Mouse (Mus musculus) ovary, adult 18-20 months (tissue): ENCODE measurements around the gene Men1.
"Not testable (repeated sequence)": the region's sequence is repeated elsewhere in the genome, so short reads cannot be mapped to it uniquely, and the experiment has no call there.

ENCODE experiments used
- DNase-seq: peaks from one replicate; pipeline ENCODE4 v3.0.0; 2022; ENCODE audit warnings: low spot score, mixed read lengths

Men1 gene

GRCm38 (mm10) chr19:6304787-6305516, 29.8 kb upstream of the Men1 start:
- DNase-seq = peak; percentile 75

GRCm38 (mm10) chr19:6305517-6306115, 29.2 kb upstream of the Men1 start:
- no peak for DNase-seq

GRCm38 (mm10) chr19:6306137-6306551, 28.6 kb upstream of the Men1 start, which contains the start of gene Cdc42bpg:
Gene Cdc42bpg, plus strand, starts transcription at chr19:6306456.
- DNase-seq = peak; percentile 80

- DNase-seq = peak; percentile 53
These were observed 28.2 kb upstream of the Men1 start for GRCm38 (mm10) chr19:6306586-6306985.

GRCm38 (mm10) chr19:6307733-6308531, 26.8 kb upstream of the Men1 start:
- DNase-seq = no peak

GRCm38 (mm10) chr19:6310181-6310580, 24.6 kb upstream of the Men1 start:
- no peak for DNase-seq

GRCm38 (mm10) chr19:6311783-6312182, 23.0 kb upstream of the Men1 start:
- DNase-seq = not testable (repeated sequence)

- no peak for DNase-seq
These were observed 21.0 kb upstream of the Men1 start for GRCm38 (mm10) chr19:6313796-6314195.

GRCm38 (mm10) chr19:6314513-6314912, 20.3 kb upstream of the Men1 start:
- no peak for DNase-seq

GRCm38 (mm10) chr19:6315573-6315972, 19.2 kb upstream of the Men1 start:
- DNase-seq = no peak

- DNase-seq = no peak
These were observed 16.6 kb upstream of the Men1 start for GRCm38 (mm10) chr19:6318145-6318544.

- DNase-seq = no peak
These were observed 13.4 kb upstream of the Men1 start for GRCm38 (mm10) chr19:6321358-6321757.

- no peak for DNase-seq
These were observed 12.8 kb upstream of the Men1 start for GRCm38 (mm10) chr19:6321786-6322621.

- DNase-seq = no peak
These were observed 10.0 kb upstream of the Men1 start for GRCm38 (mm10) chr19:6324751-6325150.

GRCm38 (mm10) chr19:6331178-6331577, 3.6 kb upstream of the Men1 start:
- DNase-seq = no peak

- DNase-seq = no peak
These were observed 2.9 kb upstream of the Men1 start for GRCm38 (mm10) chr19:6331719-6332516.

- DNase-seq = no peak
These were observed 801 bp upstream of the Men1 start for GRCm38 (mm10) chr19:6333761-6334595.

- no peak for DNase-seq
These were observed 664 bp downstream of the Men1 start for GRCm38 (mm10) chr19:6335458-6335827.

- no peak for DNase-seq
These were observed 2.1 kb downstream of the Men1 start for GRCm38 (mm10) chr19:6336920-6337319.

- no peak for DNase-seq
These were observed 3.4 kb downstream of the Men1 start for GRCm38 (mm10) chr19:6338171-6338570.
